Mouse (Mus musculus) MEL-GATA-1-ER (cell line): Measurements from ENCODE around the gene Map3k9.
A peak's percentile ranks its signal among the peaks of the same experiment; 100 is the strongest.

ENCODE experiments used
- DNase-seq: peaks from one replicate; pipeline ENCODE4 v3.0.0-alpha.2; 2012; ENCODE audit warnings: low read depth; ENCODE audit errors: extremely low read depth

The Map3k9 gene

DNA sequence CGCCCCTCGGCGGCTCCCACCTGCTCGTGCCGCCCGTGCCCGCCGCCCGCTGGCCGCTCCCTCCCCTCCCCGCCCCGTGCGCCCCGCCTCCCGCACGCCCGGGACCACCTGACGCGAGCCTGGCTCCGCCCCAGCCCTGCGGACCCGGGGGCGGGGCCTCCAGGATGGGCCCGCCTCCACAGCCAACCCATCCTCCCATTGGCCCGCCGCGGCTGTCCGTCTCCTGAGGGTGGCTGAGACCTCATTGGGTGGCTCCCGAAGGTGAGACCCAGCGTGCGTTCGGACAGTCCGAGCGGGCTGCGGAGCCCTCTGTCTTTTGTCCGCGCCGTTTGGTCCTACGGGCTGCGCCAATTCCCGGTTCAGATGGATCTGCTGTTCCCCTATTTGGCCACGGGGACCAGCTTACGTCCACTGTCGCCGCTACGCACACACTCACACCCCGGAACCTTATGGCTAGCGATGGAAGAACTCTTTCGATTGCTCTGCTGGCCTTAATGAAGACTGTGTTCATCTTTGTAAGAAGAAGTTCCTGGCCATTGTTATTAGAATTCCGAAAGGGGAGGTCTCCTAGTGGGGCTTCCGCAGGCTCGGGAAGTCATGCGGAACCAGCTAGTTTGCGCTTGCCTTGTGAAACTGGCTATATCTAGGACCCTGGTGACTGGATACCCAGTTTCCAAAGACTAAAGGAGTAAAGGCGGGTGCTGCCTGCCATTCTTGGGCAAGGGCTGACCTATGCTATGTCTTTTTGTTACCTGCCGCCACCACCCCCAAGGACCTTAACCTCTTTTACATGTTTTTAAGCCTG, at the start of gene Map3k9:
TSS of gene Map3k9 (minus strand) at position 71 of the 805 bp plus-strand sequence.
- no peak for DNase-seq

DNA sequence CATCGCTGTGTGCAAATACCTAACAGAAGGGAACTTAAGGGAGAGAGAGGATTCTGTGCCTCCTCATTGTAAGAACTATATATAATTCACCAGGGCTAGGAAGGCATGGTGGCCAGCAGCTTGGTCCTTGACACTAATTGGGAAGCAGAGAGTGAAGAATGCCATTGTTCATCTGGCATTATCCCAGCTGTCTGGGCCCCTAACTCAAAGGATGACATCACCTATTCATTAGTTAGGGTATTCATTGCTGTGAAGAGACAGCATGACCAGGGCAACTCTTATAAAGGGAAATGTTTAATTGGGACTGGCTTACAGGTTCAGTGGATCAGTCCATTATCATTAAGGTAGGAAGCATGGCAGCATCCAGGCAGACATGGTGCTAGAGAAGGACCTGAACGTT, 47.4 kb upstream of the Map3k9 start:
- DNase-seq: no peak

DNA sequence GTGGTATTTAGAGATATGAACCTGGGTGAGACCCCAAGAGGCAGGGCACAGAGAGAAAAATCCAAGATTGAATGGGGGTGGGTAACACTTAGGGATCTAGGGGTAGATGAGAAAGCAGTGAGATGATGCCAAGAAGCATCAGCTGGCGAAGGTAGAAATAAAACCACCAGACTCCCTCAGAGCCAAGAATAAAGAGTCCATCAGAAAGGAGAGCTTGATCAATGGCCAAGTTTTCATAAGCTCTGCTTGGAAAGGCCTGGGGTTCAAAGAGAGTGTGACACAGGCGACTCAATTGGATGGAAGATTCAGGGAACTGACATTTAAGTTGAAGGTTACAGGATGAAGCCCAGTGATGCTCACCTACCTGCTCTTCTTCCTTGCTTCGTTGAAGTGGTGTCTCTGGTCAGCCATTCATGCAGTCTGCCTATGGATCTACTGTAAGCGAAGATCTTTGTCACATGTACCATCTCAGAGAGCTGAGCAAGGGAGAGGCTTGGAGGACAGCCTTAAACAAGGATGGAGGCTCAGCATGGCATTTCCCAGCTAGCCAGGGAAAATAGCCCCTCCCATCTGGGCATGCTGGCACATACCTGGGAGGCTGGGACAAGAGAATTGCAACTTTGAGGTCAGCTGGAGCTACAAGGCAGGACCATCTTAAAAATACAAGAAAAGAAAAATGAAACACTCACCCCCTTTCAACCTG, 42.0 kb upstream of the Map3k9 start:
- DNase-seq: no peak

DNA sequence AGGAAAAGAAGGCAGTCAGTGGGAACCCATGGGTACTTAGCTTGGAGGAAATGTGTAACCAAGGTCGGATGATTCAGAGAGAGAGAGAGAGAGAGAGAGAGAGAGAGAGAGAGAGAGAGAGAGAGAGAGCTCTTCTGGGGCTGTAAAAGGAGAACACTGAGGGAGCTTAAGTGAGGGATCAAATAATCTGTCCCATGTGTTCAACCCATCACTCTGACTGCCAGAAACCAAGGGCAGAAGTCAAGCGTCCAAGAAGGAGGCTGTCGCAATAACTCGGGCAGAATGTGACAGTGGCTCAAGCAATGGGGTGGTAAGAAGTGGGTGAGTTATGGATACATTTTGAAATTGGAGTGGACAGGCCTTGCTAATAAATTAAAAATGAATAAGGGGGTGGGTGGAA, 41.2 kb upstream of the Map3k9 start:
- DNase-seq: no peak

DNA sequence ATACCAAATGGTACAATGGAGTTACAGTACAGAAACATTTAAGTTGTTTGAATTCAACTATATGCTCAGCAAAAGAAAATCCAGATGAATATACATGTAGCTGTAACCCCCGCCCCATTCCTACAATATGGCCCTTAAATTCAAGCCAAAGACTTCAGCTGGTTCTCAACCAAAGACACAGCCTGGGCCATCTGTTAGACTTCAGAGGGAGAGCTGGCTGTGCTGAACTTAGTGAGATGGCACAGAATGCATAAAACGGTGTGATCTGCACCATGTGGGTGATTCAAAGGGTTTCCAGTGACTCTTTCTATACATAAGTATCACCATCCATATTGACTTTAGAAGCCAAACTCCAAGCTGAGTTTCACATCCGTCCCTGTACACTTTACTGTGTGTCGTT, 39.7 kb upstream of the Map3k9 start:
- no peak for DNase-seq

DNA sequence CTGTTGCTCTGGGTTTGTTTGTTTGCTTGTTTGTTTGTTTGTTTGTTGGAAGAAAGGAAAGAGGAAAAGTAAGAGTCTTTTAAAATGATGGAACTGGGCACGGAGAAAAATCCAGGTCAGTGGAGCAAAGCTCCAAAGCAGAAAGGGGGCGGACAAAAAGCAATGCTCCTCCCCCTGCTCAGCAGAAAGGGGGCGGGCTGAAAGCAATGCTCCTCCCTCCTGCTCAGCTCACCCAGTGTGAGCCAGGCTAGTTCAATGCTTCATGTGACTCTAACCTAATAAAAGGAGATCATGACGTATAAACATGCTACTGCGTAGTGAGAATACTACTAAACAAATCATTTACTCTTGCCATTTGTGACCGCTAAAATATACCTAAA, 36.1 kb upstream of the Map3k9 start:
- no peak for DNase-seq

DNA sequence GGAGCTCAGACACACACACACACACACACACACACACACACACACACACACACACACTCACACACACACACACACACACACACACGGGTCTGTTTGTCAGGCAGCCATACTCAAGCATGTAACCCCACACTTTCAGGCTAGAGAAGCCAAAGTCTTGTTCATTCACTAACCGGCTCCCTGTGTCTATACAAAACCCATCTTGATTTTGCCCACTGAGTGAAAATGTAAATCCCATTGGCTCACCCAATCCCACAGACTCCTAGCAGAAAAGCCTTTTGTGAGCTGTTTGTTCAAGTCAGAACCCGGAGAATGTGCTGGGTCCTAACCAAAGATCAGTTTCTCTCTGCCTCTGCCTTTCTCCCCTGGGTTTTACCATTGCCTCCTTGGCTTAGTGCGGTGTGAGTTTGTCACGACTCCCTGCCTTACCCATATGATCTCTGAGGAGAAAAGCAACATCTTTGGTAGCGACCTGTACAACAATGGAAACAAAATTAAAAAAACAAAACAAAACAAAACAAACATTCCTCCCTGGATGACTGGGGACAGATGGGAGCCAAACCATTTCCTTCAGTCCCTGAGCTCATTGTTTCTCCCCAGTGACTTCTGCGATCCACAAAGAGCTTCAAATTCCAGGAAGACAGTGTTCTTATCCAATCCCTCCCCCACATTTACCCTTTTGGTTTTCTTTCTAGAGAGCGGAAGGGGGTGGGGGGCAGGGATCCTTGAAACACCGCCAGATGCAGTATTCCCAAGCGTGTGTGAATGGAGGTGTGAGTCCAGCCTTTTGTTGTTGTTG, 35.6 kb upstream of the Map3k9 start:
- DNase-seq: no peak

DNA sequence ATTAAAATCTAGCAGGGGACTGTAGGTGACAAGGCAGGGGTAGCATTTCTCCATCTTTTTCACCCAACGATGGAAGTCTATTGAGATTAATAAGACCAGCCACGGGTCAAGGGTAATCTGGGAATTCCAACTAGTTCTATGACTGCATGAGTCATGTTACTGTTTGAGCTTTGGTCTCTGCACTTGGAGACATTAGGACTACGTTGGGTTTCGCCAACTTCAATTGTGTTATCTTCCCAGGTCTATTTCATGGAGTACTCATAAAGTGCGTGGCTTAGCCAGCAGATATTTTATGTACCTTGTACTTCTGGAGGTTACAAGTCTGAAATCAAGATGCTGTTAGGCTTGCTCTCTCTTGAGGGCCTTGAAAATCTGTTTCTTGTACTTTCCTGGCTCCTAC, 33.8 kb upstream of the Map3k9 start:
- no peak for DNase-seq

DNA sequence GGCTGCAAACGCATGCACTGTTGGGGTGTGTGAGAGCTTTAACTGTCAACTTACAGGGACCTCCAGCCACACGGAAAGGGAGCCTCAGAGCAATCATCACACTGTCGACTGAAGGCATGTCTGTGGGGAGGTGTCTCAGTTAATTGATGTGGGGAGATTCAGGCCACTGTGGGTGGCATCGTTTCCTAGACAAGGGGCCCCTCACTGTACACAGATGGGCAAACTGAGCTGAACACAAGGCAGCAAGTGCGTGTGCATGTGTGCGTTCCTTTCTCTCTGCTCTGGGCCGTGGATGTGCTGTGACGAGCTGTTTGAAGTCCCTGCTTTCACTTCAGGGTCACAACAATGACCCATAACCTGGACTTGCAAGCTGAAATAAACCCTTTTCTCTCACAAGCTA, 29.4 kb upstream of the Map3k9 start:
- DNase-seq: no peak

DNA sequence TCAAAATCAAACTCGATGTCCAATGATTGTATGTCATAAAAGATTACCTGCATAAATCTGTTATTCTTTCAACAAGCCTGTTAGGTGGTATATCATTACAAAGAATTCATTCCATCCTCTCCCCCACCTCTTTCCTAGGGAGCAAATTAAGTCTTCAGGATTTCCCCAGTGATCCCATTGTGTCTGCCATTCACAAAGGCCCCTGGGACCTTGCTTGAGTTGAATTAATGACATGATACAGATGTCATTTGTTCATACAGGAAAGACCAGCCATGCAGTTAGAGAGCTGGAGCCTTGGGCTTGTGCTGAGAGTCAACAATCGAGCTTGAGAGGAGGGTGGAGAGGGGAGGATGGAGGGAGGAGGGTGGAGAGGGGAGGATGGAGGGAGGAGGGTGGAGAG, 27.6 kb upstream of the Map3k9 start:
- DNase-seq: no peak

DNA sequence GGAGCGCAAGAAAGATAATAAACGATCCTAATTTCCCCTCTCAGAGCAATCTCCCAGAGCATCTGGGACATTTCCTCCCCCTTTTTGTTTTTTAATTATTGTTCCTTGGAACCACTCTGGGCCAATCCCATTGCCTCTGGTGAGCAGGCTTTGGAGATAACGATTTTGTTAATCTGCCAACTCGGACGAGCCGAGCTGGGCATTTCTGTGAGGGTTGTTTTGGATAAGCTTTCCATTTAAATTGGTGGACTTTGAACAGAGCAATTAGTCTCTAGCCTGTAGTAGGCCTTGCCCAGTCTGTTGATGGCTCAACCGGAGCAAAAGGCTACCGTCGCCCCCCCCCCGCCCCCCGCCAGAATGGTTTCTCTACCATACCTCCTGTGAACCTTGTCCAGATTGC, 27.0 kb upstream of the Map3k9 start:
- DNase-seq: peak; percentile 17

DNA sequence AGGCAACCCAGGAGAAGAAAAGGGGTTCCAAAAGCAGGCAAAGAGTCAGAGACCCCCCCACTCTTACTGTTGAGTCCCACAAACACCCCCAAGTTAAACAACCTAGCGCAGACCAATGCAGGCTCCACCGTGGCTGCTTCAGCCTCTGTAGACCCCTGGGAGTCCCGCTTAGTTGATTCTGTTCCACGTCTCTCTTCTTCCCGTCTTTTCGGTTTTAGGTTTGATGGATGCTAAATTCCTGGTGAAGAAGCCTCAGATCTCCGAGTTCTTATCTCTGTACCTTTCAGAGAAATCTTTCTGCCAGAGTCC, 26.5 kb upstream of the Map3k9 start:
- DNase-seq: no peak

DNA sequence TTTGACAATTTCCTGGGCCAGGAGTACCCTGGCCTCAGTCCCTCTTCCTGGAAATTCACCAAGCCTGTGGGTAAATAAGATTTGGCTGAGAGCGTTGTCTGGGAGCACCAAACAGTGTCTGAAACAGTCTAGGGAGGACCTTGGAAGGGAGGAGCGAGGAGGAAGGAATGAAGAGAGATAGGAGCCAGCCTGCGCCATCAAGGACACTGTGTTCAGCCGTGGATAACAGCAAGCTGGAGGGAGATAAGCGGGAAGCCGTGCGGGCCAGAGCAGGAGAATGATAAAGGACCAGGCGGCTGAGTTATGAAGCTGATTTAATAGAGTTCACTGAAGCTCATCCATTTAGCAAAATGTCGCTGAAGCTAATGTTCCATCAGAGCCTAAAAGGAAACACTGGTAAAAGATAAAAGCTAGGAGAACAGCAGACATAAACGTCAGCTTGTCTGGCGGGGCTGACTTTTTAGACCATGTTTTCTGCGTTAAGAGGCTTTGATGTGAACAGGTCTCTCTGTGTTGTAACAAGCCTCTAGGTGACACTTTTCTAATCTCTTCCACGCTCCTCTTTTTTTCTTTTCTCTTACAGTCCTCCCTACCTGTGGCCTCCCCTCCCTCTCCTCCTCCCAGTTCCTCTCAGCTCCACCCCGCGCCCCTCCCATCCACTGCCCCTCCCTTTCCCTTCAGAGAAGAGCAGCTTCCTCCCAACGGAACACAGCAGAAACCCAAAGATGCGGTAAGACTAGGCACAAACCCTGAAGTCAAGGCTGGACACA, 26.0 kb upstream of the Map3k9 start:
- peak; percentile 75 for DNase-seq

DNA sequence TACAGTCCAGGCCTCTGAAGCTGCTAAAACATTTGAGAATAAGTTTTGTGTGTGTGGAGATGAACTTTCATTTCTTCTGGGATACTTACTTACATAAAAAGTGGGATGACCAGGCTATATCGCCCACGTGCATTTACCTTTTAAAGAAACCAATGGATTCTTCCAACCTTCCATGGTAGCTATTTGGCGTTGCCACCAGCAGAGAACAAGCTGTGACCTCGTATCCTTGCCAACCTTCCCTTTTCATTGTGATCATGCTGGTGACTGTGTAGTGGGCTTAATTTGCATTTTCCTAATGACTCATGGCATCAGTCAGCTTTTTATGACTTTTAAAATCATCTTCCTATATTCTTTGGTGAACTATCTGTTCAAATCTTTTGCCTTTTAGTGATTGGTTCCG, 25.1 kb upstream of the Map3k9 start:
- DNase-seq: no peak

DNA sequence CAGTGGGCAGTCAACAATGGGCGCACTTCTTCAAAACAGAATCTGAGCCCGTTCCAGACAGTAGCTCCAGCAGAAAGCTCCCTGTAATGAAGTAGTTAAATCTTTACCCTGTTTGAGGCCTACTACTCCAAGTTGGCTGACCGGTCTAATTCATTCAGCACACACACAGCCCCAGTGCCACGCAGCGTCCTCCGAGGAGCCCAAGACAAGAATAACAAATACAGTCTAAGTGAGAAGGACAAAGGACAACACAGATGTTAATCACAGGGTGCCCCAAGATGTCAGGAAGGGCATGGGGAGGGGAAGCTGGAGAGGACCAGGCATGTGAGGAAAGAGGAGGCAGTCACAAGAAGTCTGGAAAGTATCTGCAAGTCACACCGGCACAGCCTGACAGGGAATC, 22.8 kb upstream of the Map3k9 start:
- DNase-seq: no peak

DNA sequence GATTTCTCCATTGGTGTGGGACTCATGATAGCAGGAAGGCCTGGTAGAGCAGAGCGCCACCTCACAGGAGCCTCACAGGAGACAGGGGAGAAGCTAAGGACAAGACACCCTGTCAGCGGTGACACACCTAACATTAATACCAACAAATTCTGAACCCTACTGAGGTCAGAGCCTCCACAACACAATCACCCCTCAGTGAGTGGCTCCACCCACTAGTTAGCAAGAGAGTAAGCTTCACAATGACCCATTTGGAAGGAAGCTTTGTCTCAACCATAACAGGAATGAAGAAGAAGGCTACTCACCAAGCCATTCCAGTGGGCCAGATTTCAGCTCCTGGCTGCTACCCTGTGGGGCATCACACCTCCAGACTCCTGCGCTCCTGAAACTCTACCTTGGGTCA, 22.0 kb upstream of the Map3k9 start:
- DNase-seq: no peak

DNA sequence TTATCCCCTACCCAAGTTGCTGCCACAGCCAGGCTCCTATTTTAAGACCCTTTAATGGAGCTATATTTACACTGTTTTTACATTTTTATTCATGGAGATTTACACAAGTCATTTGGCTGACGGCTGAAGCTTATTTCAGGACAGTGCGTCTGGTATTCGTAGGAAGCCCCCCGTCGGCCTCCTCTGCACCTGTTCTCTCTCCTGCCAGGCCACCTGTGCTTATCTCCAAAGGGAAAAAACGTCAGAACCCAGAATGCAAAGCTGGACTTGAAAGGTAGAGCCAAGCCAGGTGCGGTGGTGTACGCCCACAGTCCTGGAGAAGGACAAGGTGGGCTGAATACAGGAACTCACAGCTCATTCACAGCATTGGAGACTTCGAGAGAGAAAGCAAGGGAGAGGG, 20.2 kb upstream of the Map3k9 start:
- no peak for DNase-seq

DNA sequence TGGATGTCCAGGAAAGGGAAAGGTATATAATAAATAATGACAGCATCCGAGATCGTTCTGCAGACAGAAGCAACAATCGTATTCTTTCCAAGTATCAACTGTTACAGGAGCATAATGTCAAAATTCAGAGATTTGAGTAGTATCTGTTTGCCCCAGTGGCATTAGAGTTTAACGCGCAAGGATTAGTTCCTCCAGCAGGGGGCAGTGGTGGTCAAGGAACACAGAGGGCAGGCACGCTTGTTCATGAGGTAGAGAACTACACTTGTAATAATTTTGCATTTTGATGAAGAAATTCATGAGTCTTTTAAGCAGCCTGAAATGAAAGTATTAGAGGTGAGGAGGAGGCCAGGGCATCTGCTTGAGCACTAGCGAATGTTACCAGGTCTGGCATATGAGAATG, 15.6 kb upstream of the Map3k9 start:
- peak; percentile 45 for DNase-seq

DNA sequence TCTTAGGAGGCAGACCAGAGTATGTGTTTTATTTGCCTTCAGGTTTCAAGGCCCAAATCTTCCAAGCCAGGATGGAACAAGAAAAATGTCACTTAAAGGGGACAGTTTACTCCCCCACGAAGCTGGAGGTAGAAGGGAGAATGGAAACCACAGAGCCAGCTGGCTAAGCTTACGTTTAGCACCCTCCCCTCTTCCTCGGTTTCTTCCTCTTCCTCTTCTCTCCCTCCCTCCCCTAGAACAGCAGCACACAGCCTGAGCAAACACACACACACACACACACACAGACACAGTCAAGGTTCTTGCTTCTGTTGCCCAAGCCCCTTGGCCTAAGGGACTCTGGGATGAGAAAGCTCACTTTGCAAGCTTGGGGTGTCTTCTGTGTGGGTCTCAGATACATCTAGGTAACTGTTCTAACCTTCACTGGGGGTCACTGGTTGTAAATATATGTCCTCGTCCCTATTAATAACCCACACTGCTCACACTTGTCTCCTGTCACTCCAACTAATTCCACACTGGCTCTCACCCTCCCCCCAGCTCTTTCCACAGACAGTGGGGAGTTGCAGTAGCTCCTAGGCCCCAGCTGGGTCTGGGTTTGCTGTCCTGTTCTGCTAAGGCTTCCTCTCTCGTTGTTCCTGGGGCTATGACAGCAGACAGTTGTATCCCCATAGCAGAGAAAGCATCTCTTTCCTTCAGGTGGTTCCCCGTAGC, 11.7 kb upstream of the Map3k9 start:
- no peak for DNase-seq

DNA sequence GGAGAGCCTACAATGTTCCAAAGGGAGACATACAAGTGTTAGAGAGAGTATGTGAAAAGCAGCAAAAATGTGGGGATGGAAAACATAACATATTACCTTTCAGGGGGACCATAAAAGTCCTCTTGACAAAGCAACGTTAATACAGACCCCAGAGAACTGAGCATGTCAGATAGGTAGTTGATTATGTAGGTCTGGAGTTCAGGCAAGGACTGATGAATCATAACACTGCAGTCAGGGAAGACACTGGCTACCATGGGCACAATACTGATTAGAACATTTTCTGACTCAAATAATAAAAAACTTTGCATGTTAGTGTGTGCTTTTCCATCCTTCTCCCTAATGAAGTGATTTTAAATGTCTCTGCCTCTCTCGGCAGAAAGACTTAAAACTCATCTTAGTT, 8.5 kb upstream of the Map3k9 start:
- DNase-seq: peak; percentile 66

DNA sequence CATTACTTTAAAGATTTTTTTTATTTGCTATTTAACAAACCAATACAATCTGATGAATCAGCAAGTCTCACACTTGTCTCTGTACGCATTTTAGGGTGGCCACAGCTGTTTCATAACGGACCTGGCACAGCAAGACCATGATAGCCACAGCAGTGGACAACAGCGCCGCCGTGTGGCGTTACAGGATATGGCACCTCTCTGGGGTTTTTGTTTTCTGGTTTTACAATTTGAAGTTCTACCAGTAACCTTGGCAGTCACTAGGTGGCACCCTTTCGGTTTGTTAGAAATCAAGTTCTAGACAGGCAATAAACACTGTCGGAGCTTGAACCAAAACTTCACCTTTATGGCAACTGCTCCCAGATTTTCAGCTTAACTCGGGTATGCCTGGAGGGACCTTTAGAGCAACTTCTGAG, 7.7 kb upstream of the Map3k9 start:
- DNase-seq: peak; percentile 90
